Mouse (Mus musculus) liver, embryonic 14.5 days (tissue): ENCODE measurements around the gene Hk3. TPM values are rescaled to one million over a fixed set of nuclear protein-coding genes. Genes with fewer than 3 reads are reported as not detected.

ENCODE experiments used
- ATAC-seq: fragments of 200-750 bp; cut with Nextera tagmentation; 2 replicates; pipeline ENCODE4 v1.8.0; 2017; ENCODE audit warnings: moderate number of reproducible peaks, mild to moderate bottlenecking, moderate library complexity; ENCODE audit not compliant: insufficient read depth
- DNase-seq, 3 experiments: peaks; one replicate each; pipeline ENCODE4 v3.0.0-alpha.2; 2012 to 2013; ENCODE audit warnings: low read depth in 3 of 3, low spot score in 3 of 3
- H3K27ac ChIP-seq: fragments of 300-500 bp; sonication (generic); 2 replicates; pipeline ENCODE4 v1.5.1; 2014; ENCODE audit warnings: moderate library complexity, mild to moderate bottlenecking, control low read depth, inconsistent platforms
- H3K27me3 ChIP-seq: fragments of 300-500 bp; sonication (generic); 2 replicates; pipeline ENCODE4 v1.6.1; 2014; ENCODE audit warnings: mild to moderate bottlenecking, low read length, moderate library complexity; ENCODE audit not compliant: control insufficient read depth, insufficient read depth
- H3K36me3 ChIP-seq: fragments of 300-500 bp; sonication (generic); replicated peaks from 2 replicates; pipeline ENCODE4 v1.6.1; 2014; ENCODE audit warnings: low read depth; ENCODE audit not compliant: control insufficient read depth, insufficient read depth
- H3K4me1 ChIP-seq, 2 experiments: fragments of 200-500 bp in 1 of 2; fragments of 300-500 bp in 1 of 2; sonication (generic) in 1 of 2; replicated peaks; 2 replicates each; pipeline ENCODE4 v1.6.1; 2012 to 2014; ENCODE audit warnings: antibody characterized with exemption in 1 of 2, inconsistent platforms in 1 of 2, low read length in 1 of 2; ENCODE audit not compliant: control insufficient read depth in 2 of 2, insufficient read depth in 2 of 2
- H3K4me2 ChIP-seq: fragments of 300-500 bp; sonication (generic); 2 replicates; pipeline ENCODE4 v1.6.1; 2014; ENCODE audit warnings: low read depth, mild to moderate bottlenecking, control low read depth, moderate library complexity
- H3K4me3 ChIP-seq, 2 experiments: fragments of 200-500 bp in 1 of 2; fragments of 300-500 bp in 1 of 2; sonication (generic) in 1 of 2; 2 replicates each; pipeline ENCODE4 v1.5.1; 2012 to 2014; ENCODE audit warnings: low read depth in 2 of 2, low read length in 2 of 2, mild to moderate bottlenecking in 2 of 2, control low read depth in 1 of 2, inconsistent platforms in 1 of 2, moderate library complexity in 1 of 2; ENCODE audit not compliant: insufficient read depth in 1 of 2
- H3K9ac ChIP-seq: fragments of 300-500 bp; sonication (generic); replicated peaks from 2 replicates; pipeline ENCODE4 v1.6.1; 2014; ENCODE audit warnings: mild to moderate bottlenecking, control low read depth, moderate library complexity
- H3K9me3 ChIP-seq: fragments of 300-500 bp; sonication (generic); 2 replicates; pipeline ENCODE4 v1.6.1; 2016; ENCODE audit warnings: low read length, mixed read lengths; ENCODE audit not compliant: control insufficient read depth
- CTCF ChIP-seq: IDR thresholded peaks from 2 replicates; pipeline ENCODE4 v1.5.1; 2016; ENCODE audit warnings: antibody characterized with exemption, low read depth, control low read depth
- EP300 ChIP-seq: IDR thresholded peaks from 2 replicates; pipeline ENCODE4 v1.6.1; 2016; ENCODE audit warnings: antibody characterized with exemption, low read depth
- WGBS: fragments of 180-500 bp; shearing (Covaris S2); extraction: QIAGEN DNeasy Blood & Tissue Kit; methylation state at CpG from one replicate; pipeline ENCODE4 v1.1.7; 2014; ENCODE audit not compliant: insufficient replicate concordance; 5-methylcytosine and 5-hydroxymethylcytosine counted together
- polyA plus RNA-seq, 2 experiments: library from polyadenylated mRNA; depleted of rRNA in 1 of 2; stranded (reverse) in 1 of 2; unstranded in 1 of 2; fragments of >200 nt; fragmentation: Nextera tagmentation in 1 of 2; extraction: Ambion mirVana in 1 of 2; gene quantifications; 2 replicates each; pipeline versions ENCODE4 v1.2.1 to v1.2.3; 2012 to 2014

The Hk3 gene
- polyA plus RNA-seq, 2 experiments, result 3.3 to 3.9 TPM

DNA sequence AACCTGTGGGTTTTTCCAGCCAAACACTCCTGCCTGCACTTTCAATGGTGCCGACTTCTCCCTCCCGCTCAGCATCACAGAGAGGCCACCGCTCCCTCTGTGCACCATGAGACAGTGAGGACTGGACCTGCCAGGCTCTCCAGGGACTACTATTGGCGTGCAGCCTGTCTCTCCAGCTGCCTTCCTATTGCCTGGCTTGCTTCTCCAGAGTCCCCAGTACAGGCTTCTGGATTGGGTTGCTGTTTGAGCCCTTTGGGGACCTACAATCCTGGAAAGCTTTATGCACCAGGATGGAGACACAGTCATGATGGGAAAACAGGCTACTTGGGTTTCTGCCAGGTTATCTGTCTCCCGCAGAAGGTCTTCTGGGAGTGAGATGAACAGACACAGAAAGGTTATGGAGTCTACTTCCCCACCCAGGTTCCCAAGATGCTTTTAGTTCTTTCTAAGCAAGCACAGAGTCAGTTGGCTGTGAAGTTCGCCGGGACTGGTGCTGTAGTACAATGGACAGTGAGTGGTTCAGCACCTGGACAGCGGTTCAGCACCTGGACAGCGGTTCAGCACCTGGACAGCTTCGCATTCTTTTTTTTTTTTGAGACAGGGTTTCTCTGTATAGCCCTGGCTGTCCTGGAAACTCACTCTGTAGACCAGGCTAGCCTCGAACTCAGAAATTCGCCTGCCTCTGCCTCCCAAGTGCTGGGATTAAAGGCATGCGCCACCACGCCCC lies 50.5 kb downstream of the Hk3 start:
- Histone ChIP-seq H3K9me3 (no peaks in the 10 kb centered on the region), H3K36me3 (no peaks in the 10 kb centered on the region), H3K27me3 (no peaks in the 10 kb centered on the region), H3K4me2 (no peak overlapping the region), H3K27ac (no peak overlapping the region), H3K4me3 (no peak overlapping the region), H3K9ac (no peak overlapping the region), H3K4me1 (no peaks in the 10 kb centered on the region)
- TF ChIP-seq CTCF (no peak), EP300 (no peak)
- ATAC-seq (no peak), DNase-seq (no peak)
- WGBS, result 30% methylated on average over 14 of the region's 14 CpGs

DNA sequence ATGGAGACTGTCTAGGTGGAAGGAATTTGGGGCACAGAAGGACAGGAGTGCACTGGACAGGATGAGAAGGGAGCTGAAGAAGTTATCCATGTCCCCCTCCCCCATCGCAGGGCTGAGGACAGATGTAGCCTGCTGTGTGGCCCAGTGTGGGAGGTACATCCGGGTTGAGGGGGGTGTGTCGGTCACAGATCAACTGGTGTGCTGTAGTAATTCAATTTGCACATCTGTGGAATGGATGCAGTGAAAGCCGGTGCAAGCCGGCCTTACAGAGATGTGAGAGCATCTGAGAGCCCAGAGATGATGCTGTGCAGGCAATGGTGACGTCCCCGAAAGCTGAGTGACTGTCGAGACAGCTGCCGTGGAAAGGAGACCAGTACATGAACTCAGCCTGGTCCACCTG lies 51.7 kb downstream of the Hk3 start:
- Histone ChIP-seq H3K36me3 (no peaks in the 10 kb centered on the region), H3K27me3 (no peaks in the 10 kb centered on the region), H3K4me1 (no peaks in the 10 kb centered on the region), H3K4me3 (no peak overlapping the region), H3K9ac (no peak overlapping the region), H3K4me2 (no peak overlapping the region), H3K27ac (no peak overlapping the region), H3K9me3 (no peaks in the 10 kb centered on the region)
- DNase-seq (no peak), ATAC-seq (no peak)
- 52% methylated on average over 9 of the region's 9 CpGs for WGBS
- TF ChIP-seq CTCF (no peak), EP300 (no peak)

DNA sequence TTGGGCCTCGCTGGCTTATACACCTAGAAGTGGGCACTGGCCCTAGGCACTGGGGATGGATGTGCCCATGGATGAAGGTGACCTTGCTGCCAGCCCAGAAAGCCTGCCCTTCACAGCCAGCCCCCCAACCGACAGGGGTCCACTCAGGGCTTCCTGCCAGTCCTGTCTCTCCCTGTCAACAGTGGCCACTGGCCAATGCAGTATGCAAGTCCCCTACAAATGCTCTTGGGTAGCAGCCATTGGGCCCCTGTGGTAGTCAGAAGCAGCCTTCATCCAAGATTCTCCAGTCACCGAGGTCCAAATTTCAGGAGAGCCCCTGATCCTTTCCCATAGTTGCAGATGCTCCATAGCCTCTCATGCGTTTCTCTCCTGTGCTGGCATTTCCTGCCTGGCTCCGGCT lies 52.5 kb downstream of the Hk3 start:
- Histone ChIP-seq H3K27me3 (no peaks in the 10 kb centered on the region), H3K27ac (no peak overlapping the region), H3K36me3 (no peaks in the 10 kb centered on the region), H3K4me2 (no peak overlapping the region), H3K4me3 (no peak overlapping the region), H3K9me3 (no peaks in the 10 kb centered on the region), H3K4me1 (no peaks in the 10 kb centered on the region), H3K9ac (no peak overlapping the region)
- DNase-seq, result no peak
- TF ChIP-seq CTCF (no peak), EP300 (no peak)
- ATAC-seq, result no peak
- WGBS, result 37% methylated on average over 5 of the region's 5 CpGs

DNA sequence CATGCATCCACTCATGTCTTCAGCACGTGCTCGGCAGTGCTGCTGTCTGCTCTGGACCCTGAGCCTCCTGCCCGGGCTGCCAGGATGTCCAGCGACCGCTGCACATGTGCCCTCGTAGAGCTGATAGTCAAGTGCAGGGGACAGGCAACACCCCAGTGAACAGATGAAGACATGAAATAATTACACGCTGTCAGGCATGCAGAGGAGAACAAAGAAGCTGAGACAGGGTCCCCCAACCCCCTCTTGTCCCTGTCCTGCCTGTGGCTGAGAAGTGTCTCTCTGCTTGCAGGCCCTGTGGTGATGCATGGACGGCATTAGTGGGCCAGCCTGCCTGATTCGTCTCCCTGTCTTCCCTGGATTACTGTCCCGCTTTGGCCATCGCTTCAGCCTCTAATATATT lies 53.7 kb downstream of the Hk3 start:
- H3K4me1 ChIP-seq, result no peaks in the 10 kb centered on the region
- no peak for TF ChIP-seq EP300
- no peak for TF ChIP-seq CTCF
- no peak for ATAC-seq
- H3K4me2 ChIP-seq, result no peak overlapping the region
- H3K36me3 ChIP-seq, result no peaks in the 10 kb centered on the region
- no peaks in the 10 kb centered on the region for H3K9me3 ChIP-seq
- no peaks in the 10 kb centered on the region for H3K27me3 ChIP-seq
- no peak overlapping the region for H3K4me3 ChIP-seq
- WGBS, result 59% methylated on average over 11 of the region's 11 CpGs
- H3K9ac ChIP-seq, result no peak overlapping the region
- H3K27ac ChIP-seq, result no peak overlapping the region
- DNase-seq, result no peak

DNA sequence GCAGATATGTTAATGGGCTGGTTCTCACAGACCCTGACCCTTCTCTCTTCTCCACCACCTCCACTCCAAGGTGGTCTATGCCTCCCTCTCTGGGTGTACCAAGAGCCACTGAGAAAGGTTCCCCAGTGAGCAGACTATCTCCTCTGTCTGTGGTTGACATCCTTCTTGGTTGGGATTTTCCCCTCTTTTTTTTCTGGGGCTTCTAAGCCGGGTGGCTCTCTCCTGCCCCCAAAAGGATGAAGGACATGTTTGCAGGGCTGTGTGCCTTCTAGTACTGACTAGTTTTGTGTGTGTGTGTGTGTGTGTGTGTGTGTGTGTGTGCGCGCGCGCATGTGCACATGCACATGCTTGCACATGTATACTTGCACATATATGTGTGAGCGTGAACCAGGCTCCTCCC lies 55.9 kb downstream of the Hk3 start:
- no peaks in the 10 kb centered on the region for H3K36me3 ChIP-seq
- DNase-seq, result no peak
- H3K4me2 ChIP-seq, result no peak overlapping the region
- ATAC-seq, result no peak
- H3K27ac ChIP-seq, result no peak overlapping the region
- no peak overlapping the region for H3K4me3 ChIP-seq
- no peak overlapping the region for H3K9ac ChIP-seq
- H3K9me3 ChIP-seq, result no peaks in the 10 kb centered on the region
- no peaks in the 10 kb centered on the region for H3K27me3 ChIP-seq
- no peaks in the 10 kb centered on the region for H3K4me1 ChIP-seq
- WGBS, result 76% methylated on average over 6 of the region's 6 CpGs
- TF ChIP-seq EP300, result no peak
